Mouse (Mus musculus): ENCODE results near the gene Tbc1d7. TPM values are rescaled to one million over a fixed set of nuclear protein-coding genes. Genes with fewer than 3 reads are reported as not detected.

Tbc1d7 gene
- total and polyA plus RNA-seq, 2 experiments from 2014 or later = 40.0 to 84.8 TPM

- Histone ChIP-seq H3K4me1 (ENCODE audit: insufficient read depth) (no peaks in the 10 kb centered on the region), H3K4me3 (ENCODE audit: low read depth, low read length) (no peak overlapping the region), H3K4me2 (ENCODE audit: low read depth) (no peak overlapping the region), H3K9ac (no peak overlapping the region), H3K27me3 (ENCODE audit: insufficient read depth, low read length) (no peaks in the 10 kb centered on the region), H3K27ac (ENCODE audit: low read depth, low read length) (no peak overlapping the region), H3K9me3 (ENCODE audit: low read length) (no peaks in the 10 kb centered on the region), H3K36me3 (ENCODE audit: insufficient read depth) (no peaks in the 10 kb centered on the region)
- TF ChIP-seq CTCF (IDR thresholded peaks at IDR 0.05; ENCODE audit: low read depth) = no peak
- no peak for ATAC-seq
- DNase-seq = no peak
- 68% methylated on average over 7 of the region's 7 CpGs for WGBS
Observed at GRCm38 (mm10) chr13:43181104-43181503, 9.8 kb upstream of the Tbc1d7 start.

- H3K27ac ChIP-seq (ENCODE audit: low read depth, low read length) = no peak overlapping the region
- ATAC-seq (no peak), DNase-seq (no peak)
- no peaks in the 10 kb centered on the region for H3K9me3 ChIP-seq (ENCODE audit: low read length)
- no peaks in the 10 kb centered on the region for H3K36me3 ChIP-seq (ENCODE audit: insufficient read depth)
- H3K4me1 ChIP-seq (ENCODE audit: insufficient read depth) = no peaks in the 10 kb centered on the region
- H3K27me3 ChIP-seq (ENCODE audit: insufficient read depth, low read length) = no peaks in the 10 kb centered on the region
- H3K4me2 ChIP-seq (ENCODE audit: low read depth) = no peak overlapping the region
- TF ChIP-seq CTCF (IDR thresholded peaks at IDR 0.05; ENCODE audit: low read depth) = no peak
- H3K9ac ChIP-seq = no peak overlapping the region
- H3K4me3 ChIP-seq (ENCODE audit: low read depth, low read length) = no peak overlapping the region
- WGBS = 94% methylated on average over 7 of the region's 7 CpGs
Observed at GRCm38 (mm10) chr13:43177317-43177716, 6.0 kb upstream of the Tbc1d7 start.

DNA sequence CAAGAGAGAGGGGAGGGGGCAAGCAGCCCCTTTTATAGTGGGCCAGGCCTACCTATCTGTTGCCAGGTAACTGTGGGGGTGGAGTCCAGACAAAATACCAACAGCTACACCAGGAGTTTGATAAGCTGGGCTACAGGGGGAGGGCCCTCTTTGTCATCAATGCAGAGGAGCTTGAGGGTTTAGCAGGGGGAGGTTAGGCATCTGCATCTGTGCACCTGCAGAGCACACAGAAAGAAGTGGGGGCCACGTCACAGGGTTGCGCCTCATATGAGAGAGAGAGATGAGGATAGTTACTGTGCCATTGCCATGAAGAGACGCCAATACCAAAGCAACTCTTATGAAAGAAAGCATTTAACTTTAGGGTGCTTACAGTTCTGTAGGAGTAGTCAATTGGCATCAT lies 5.4 kb upstream of the Tbc1d7 start:
- H3K4me3 ChIP-seq (ENCODE audit: low read depth, low read length) = no peak overlapping the region
- no peak overlapping the region for H3K27ac ChIP-seq (ENCODE audit: low read depth, low read length)
- no peak for TF ChIP-seq CTCF (IDR thresholded peaks at IDR 0.05; ENCODE audit: low read depth)
- ATAC-seq = no peak
- H3K4me1 ChIP-seq (ENCODE audit: insufficient read depth) = no peaks in the 10 kb centered on the region
- 94% methylated on average over 3 of the region's 3 CpGs for WGBS
- DNase-seq = no peak
- no peak overlapping the region for H3K4me2 ChIP-seq (ENCODE audit: low read depth)
- no peaks in the 10 kb centered on the region for H3K9me3 ChIP-seq (ENCODE audit: low read length)
- no peaks in the 10 kb centered on the region for H3K27me3 ChIP-seq (ENCODE audit: insufficient read depth, low read length)
- H3K9ac ChIP-seq = no peak overlapping the region
- H3K36me3 ChIP-seq (ENCODE audit: insufficient read depth) = no peaks in the 10 kb centered on the region

GRCm38 (mm10) chr13:43173262-43173661 lies 2.0 kb upstream of the Tbc1d7 start:
- ATAC-seq (no peak), DNase-seq (peak; percentile 85)

DNA sequence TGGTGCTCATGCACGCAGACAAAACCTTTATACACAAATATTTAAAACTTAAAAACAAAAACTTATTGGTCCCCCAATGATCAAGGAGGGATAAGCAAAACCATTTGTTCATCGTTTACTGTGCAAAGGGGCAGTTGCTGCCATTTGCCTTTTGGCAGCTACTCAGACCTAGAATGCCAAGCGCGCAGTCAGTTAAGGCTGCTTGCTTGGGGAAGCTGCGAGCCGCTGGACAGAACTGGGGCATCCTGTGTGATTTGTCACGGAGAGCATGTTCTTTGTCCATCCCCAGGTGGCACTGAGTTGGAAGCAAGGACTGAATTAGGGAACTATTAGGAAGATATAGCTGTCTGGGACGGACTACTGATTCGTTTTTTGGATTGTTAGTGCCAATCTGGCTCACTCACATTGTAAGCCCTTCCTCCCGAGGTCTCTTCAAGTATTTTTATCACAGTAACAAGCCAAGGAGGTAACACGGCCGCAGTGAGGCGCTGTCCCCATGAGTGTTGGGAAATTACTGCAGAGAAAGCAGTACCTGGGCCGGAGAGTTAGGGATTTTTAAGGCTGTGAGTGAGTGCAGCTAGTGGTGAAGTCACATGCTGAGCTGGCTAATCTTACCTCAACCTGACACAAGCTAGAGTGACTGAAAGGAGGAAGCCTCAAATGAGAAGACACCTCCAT lies 874 bp upstream of the Tbc1d7 start:
- H3K27ac ChIP-seq (ENCODE audit: low read depth, low read length) = no peak overlapping the region
- H3K9me3 ChIP-seq (ENCODE audit: low read length) = no peaks in the 10 kb centered on the region
- TF ChIP-seq CTCF (IDR thresholded peaks at IDR 0.05; ENCODE audit: low read depth) = peak; percentile 51
- peak overlapping the region; percentile 78 for H3K4me2 ChIP-seq (ENCODE audit: low read depth)
- peak overlapping the region; percentile 54 for H3K4me3 ChIP-seq (ENCODE audit: low read depth, low read length)
- H3K36me3 ChIP-seq (ENCODE audit: insufficient read depth) = no peaks in the 10 kb centered on the region
- ATAC-seq = no peak
- WGBS = 38% methylated on average over 14 of the region's 14 CpGs
- no peaks in the 10 kb centered on the region for H3K4me1 ChIP-seq (ENCODE audit: insufficient read depth)
- H3K27me3 ChIP-seq (ENCODE audit: insufficient read depth, low read length) = no peaks in the 10 kb centered on the region
- DNase-seq = peak; percentile 29
- peak overlapping the region; percentile 80; the same call in 1 of the 2 replicates for H3K9ac ChIP-seq

More at GRCm38 (mm10) chr13:43173262-43173661, 2.0 kb upstream of the Tbc1d7 start:
- Histone ChIP-seq H3K4me3 (ENCODE audit: low read depth, low read length) (no peak overlapping the region), H3K27ac (ENCODE audit: low read depth, low read length) (no peak overlapping the region), H3K27me3 (ENCODE audit: insufficient read depth, low read length) (no peaks in the 10 kb centered on the region), H3K9me3 (ENCODE audit: low read length) (no peaks in the 10 kb centered on the region), H3K36me3 (ENCODE audit: insufficient read depth) (no peaks in the 10 kb centered on the region), H3K9ac (no peak overlapping the region), H3K4me2 (ENCODE audit: low read depth) (no peak overlapping the region), H3K4me1 (ENCODE audit: insufficient read depth) (no peaks in the 10 kb centered on the region)
- 16% methylated on average over 9 of the region's 9 CpGs for WGBS
- TF ChIP-seq CTCF (IDR thresholded peaks at IDR 0.05; ENCODE audit: low read depth) = peak; percentile 79

GRCm38 (mm10) chr13:43167721-43168120 lies 3.6 kb downstream of the Tbc1d7 start:
- no peak for ATAC-seq
- no peak overlapping the region for H3K4me3 ChIP-seq (ENCODE audit: low read depth, low read length)
- H3K4me2 ChIP-seq (ENCODE audit: low read depth) = no peak overlapping the region
- no peak overlapping the region for H3K27ac ChIP-seq (ENCODE audit: low read depth, low read length)
- no peak overlapping the region for H3K9ac ChIP-seq
- H3K36me3 ChIP-seq (ENCODE audit: insufficient read depth) = peaks cover 11% of the 10 kb centered on the region
- 60% methylated on average over 9 of the region's 9 CpGs for WGBS
- H3K27me3 ChIP-seq (ENCODE audit: insufficient read depth, low read length) = no peaks in the 10 kb centered on the region
- no peak for DNase-seq
- H3K9me3 ChIP-seq (ENCODE audit: low read length) = no peaks in the 10 kb centered on the region
- no peak for TF ChIP-seq CTCF (IDR thresholded peaks at IDR 0.05; ENCODE audit: low read depth)
- H3K4me1 ChIP-seq (ENCODE audit: insufficient read depth) = no peaks in the 10 kb centered on the region

DNA sequence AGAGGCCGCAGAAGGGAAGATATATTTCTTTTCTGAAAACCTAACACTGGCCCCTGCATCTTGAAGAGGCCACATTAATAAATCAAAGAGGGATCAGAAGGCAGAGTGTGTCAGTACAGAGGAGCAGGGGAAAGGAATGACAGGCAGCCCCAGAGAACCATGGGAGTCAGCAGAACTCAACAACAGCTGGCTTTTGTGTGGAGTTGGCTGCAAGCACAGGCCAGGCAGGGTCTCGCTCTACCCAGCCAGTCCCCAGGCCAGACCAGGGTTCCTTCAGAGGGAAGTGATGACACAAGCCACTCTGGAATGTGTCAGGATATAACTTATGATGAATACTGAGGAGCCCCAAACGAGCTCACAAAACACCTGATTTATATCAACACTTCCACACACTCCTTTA lies 11.9 kb downstream of the Tbc1d7 start:
- WGBS = 86% methylated on average over 3 of the region's 3 CpGs
- no peak for ATAC-seq
- H3K4me3 ChIP-seq (ENCODE audit: low read depth, low read length) = no peak overlapping the region
- H3K9me3 ChIP-seq (ENCODE audit: low read length) = no peaks in the 10 kb centered on the region
- H3K9ac ChIP-seq = no peak overlapping the region
- no peaks in the 10 kb centered on the region for H3K4me1 ChIP-seq (ENCODE audit: insufficient read depth)
- H3K4me2 ChIP-seq (ENCODE audit: low read depth) = no peak overlapping the region
- TF ChIP-seq CTCF (IDR thresholded peaks at IDR 0.05; ENCODE audit: low read depth) = no peak
- peaks cover 33% of the 10 kb centered on the region for H3K36me3 ChIP-seq (ENCODE audit: insufficient read depth)
- DNase-seq = no peak
- no peak overlapping the region for H3K27ac ChIP-seq (ENCODE audit: low read depth, low read length)
- H3K27me3 ChIP-seq (ENCODE audit: insufficient read depth, low read length) = no peaks in the 10 kb centered on the region
